9 mouse cellular contexts compared by ENCODE assay signal in genomic region chr11:87578963-87579601, GRCm38 (mm10). TPM values are rescaled to one million over a fixed set of nuclear protein-coding genes. Genes with fewer than 3 reads are reported as not detected.
DNase-seq lines count a peak whose midpoint lies in the region; ATAC-seq and TF ChIP-seq lines count a peak whose summit lies in the region.
"Had no signal": no experiment of that assay in that cellular context is flagged by ENCODE, and none has a peak within 500 bp of the region (broad histone marks: within the 10 kb centered on the region; RNA-seq: fewer than 3 reads in every experiment).

No protein-coding gene starts in this region.

- TF ChIP-seq CTCF in gastrocnemius, adult 2 months (IDR thresholded peaks at IDR 0.05) = no peak

- intact Hi-C loops in gastrocnemius, adult 2 months (cut with DNase I) = no loop called here
- intact Hi-C loops in heart, postnatal 25 days (cut with DNase I) = loop anchor here (5.0 kb wide), 1 partner anchor 52 kb away; no protein-coding TSS in a partner anchor
- intact Hi-C loops in gastrocnemius, postnatal 14 days (cut with DNase I; ENCODE audit: low total_unique reads) = no loop called here

- peak overlapping the region; percentile 97 for H3K4me2 ChIP-seq in limb, embryonic 11.5 days (ENCODE audit: low read depth, severe bottlenecking)
- H3K4me2 ChIP-seq in midbrain, embryonic 12.5 days (replicated peaks) = peak overlapping the region; percentile 72

- ATAC-seq in limb, embryonic 11.5 days (ENCODE audit: insufficient number of reproducible peaks, low FRiP score, low TSS enrichment, low read depth) = peak; percentile 29; the same call in 1 of the 2 replicates
- peak; percentile 55; the same call in 1 of the 2 replicates for ATAC-seq in midbrain, embryonic 12.5 days (ENCODE audit: low FRiP score, low read depth)

- 17% methylated on average over 10 of the region's 10 CpGs for WGBS in embryonic facial prominence, embryonic 10.5 days
- WGBS in limb, embryonic 11.5 days = 21% methylated on average over 10 of the region's 10 CpGs
- WGBS in midbrain, embryonic 12.5 days = 15% methylated on average over 9 of the region's 10 CpGs

- H3K36me3 ChIP-seq in embryonic facial prominence, embryonic 10.5 days (replicated peaks) = no peaks in the 10 kb centered on the region
- H3K36me3 ChIP-seq in limb, embryonic 11.5 days (ENCODE audit: control insufficient read depth, insufficient read depth, low read length) = no peaks in the 10 kb centered on the region
- no peaks in the 10 kb centered on the region for H3K36me3 ChIP-seq in midbrain, embryonic 12.5 days

- H3K4me3 ChIP-seq in gastrocnemius, adult 2 months = peak overlapping the region; percentile 92
- peak overlapping the region; percentile 72 for H3K4me3 ChIP-seq in embryonic facial prominence, embryonic 10.5 days
- peak overlapping the region; percentile 57 for H3K4me3 ChIP-seq in limb, embryonic 11.5 days (ENCODE audit: low read depth, low read length)
- peak overlapping the region; percentile 50 for H3K4me3 ChIP-seq in midbrain, embryonic 12.5 days

- H3K4me1 ChIP-seq in embryonic facial prominence, embryonic 10.5 days = peaks cover 44% of the 10 kb centered on the region
- peaks cover 12% of the 10 kb centered on the region; the same call in 1 of the 2 replicates for H3K4me1 ChIP-seq in limb, embryonic 11.5 days (ENCODE audit: control insufficient read depth, insufficient read depth, low read length)
- H3K4me1 ChIP-seq in midbrain, embryonic 12.5 days = peaks cover 22% of the 10 kb centered on the region

- DNase-seq in gastrocnemius, adult 2 months = no peak
- no peak for DNase-seq in gastrocnemius, adult 18-20 months (ENCODE audit: low spot score)
- DNase-seq in embryonic facial prominence, embryonic 10.5 days (ENCODE audit: low spot score) = peak; percentile 33
- peak; percentile 44 for DNase-seq in heart, postnatal 25 days (ENCODE audit: low spot score)
- no peak for DNase-seq in limb, embryonic 11.5 days (ENCODE audit: low spot score)
- DNase-seq in adrenal gland, adult 18-20 months (ENCODE audit: low spot score in 2 of 2) = no peak
- DNase-seq in gastrocnemius, postnatal 14 days = no peak

- 0 out of 2 replicates have a peak overlapping the region, but pooled peaks have one; percentile 63 for H3K9ac ChIP-seq in limb, embryonic 11.5 days (ENCODE audit: low read length)
- H3K9ac ChIP-seq in midbrain, embryonic 12.5 days (replicated peaks) = peak overlapping the region; percentile 56

- H3K27me3 ChIP-seq in embryonic facial prominence, embryonic 10.5 days (replicated peaks; ENCODE audit: low read depth, poor library complexity, severe bottlenecking) = peaks cover 43% of the 10 kb centered on the region
- H3K27me3 ChIP-seq in limb, embryonic 11.5 days (ENCODE audit: control insufficient read depth, insufficient read depth, low read length) = no peaks in the 10 kb centered on the region
- peaks cover 29% of the 10 kb centered on the region; the same call in 1 of the 2 replicates for H3K27me3 ChIP-seq in midbrain, embryonic 12.5 days

- peak overlapping the region; percentile 91 for H3K27ac ChIP-seq in gastrocnemius, adult 2 months
- no peak overlapping the region for H3K27ac ChIP-seq in embryonic facial prominence, embryonic 10.5 days (replicated peaks)
- no peak overlapping the region for H3K27ac ChIP-seq in limb, embryonic 11.5 days (replicated peaks; ENCODE audit: low read depth, low read length)
- H3K27ac ChIP-seq in midbrain, embryonic 12.5 days (replicated peaks) = no peak overlapping the region; the same call in 1 of the 2 replicates

- H3K9me3 ChIP-seq in embryonic facial prominence, embryonic 10.5 days = no peaks in the 10 kb centered on the region
- H3K9me3 ChIP-seq in limb, embryonic 11.5 days (ENCODE audit: control insufficient read depth, low read length) = no peaks in the 10 kb centered on the region
- no peaks in the 10 kb centered on the region for H3K9me3 ChIP-seq in midbrain, embryonic 12.5 days

RNA-seq across cellular contexts. Expression of gene Sept4, which starts 10.4 kb away (rescaled TPM):
- 10 to 100 TPM; 13.0 to 15.2 TPM for total RNA-seq in gastrocnemius, adult 2 months (2021)
- 10 to 100 TPM in 1 of 2 experiments, 1 to 10 TPM in 1; 9.8 to 12.1 TPM for total RNA-seq in gastrocnemius, adult 18-20 months (2021)
- polyA plus RNA-seq in embryonic facial prominence, embryonic 10.5 days (2016; fragmentation: Nextera tagmentation; extraction: Ambion mirVana) = 4.1 and 6.1 TPM in 2 replicates
- total RNA-seq in heart, postnatal 25 days (2021) = 10 to 100 TPM; 43.4 to 43.7 TPM
- 5.3 and 5.5 TPM in 2 replicates for polyA plus RNA-seq in limb, embryonic 11.5 days (2014; fragmentation: Nextera tagmentation; extraction: Ambion mirVana)
- 12.5 and 14.3 TPM in 2 replicates for polyA plus RNA-seq in midbrain, embryonic 12.5 days (2016; fragmentation: Nextera tagmentation; extraction: Ambion mirVana)
- 10 to 100 TPM; 39.9 to 63.2 TPM for total RNA-seq in adrenal gland, adult 18-20 months (2021)
- total RNA-seq in gastrocnemius, postnatal 14 days (2021) = 10 to 100 TPM; 41.2 TPM

RNA-seq across cellular contexts. Expression of gene Gm11492, which starts 12.6 kb away (rescaled TPM):
- not detected for total RNA-seq in gastrocnemius, adult 2 months (2021)
- not detected for total RNA-seq in gastrocnemius, adult 18-20 months (2021)
- polyA plus RNA-seq in embryonic facial prominence, embryonic 10.5 days (2016; fragmentation: Nextera tagmentation; extraction: Ambion mirVana) = not detected in 2 replicates
- total RNA-seq in heart, postnatal 25 days (2021) = not detected
- polyA plus RNA-seq in limb, embryonic 11.5 days (2014; fragmentation: Nextera tagmentation; extraction: Ambion mirVana) = not detected in 2 replicates
- polyA plus RNA-seq in midbrain, embryonic 12.5 days (2016; fragmentation: Nextera tagmentation; extraction: Ambion mirVana) = not detected in 2 replicates
- not detected for total RNA-seq in adrenal gland, adult 18-20 months (2021)
- not detected for total RNA-seq in gastrocnemius, postnatal 14 days (2021)
- polyA plus RNA-seq: large intestine, adult 2 months had no signal

RNA-seq across cellular contexts. Expression of gene Mtmr4, which starts 12.9 kb away (rescaled TPM):
- 10 to 100 TPM; 10.6 to 12.4 TPM for total RNA-seq in gastrocnemius, adult 2 months (2021)
- total RNA-seq in gastrocnemius, adult 18-20 months (2021) = 10 to 100 TPM in 1 of 2 experiments, 1 to 10 TPM in 1; 9.8 to 10.8 TPM
- 71.1 and 79.2 TPM in 2 replicates for polyA plus RNA-seq in embryonic facial prominence, embryonic 10.5 days (2016; fragmentation: Nextera tagmentation; extraction: Ambion mirVana)
- total RNA-seq in heart, postnatal 25 days (2021) = 10 to 100 TPM; 26.3 to 26.4 TPM
- 62.4 and 66.8 TPM in 2 replicates for polyA plus RNA-seq in limb, embryonic 11.5 days (2014; fragmentation: Nextera tagmentation; extraction: Ambion mirVana)
- polyA plus RNA-seq in midbrain, embryonic 12.5 days (2016; fragmentation: Nextera tagmentation; extraction: Ambion mirVana) = 76.9 and 87.9 TPM in 2 replicates
- total RNA-seq in adrenal gland, adult 18-20 months (2021) = 10 to 100 TPM; 25.6 to 29.7 TPM
- 10 to 100 TPM in 1 of 2 experiments, 1 to 10 TPM in 1; 9.5 to 12.4 TPM for total RNA-seq in gastrocnemius, postnatal 14 days (2021)

RNA-seq across cellular contexts. Expression of gene Hsf5, which starts 37.9 kb away (rescaled TPM):
- total RNA-seq in gastrocnemius, adult 2 months (2021) = not detected
- not detected for total RNA-seq in gastrocnemius, adult 18-20 months (2021)
- polyA plus RNA-seq in embryonic facial prominence, embryonic 10.5 days (2016; fragmentation: Nextera tagmentation; extraction: Ambion mirVana) = 0.27 and 0.41 TPM in 2 replicates
- total RNA-seq in heart, postnatal 25 days (2021) = not detected
- polyA plus RNA-seq in limb, embryonic 11.5 days (2014; fragmentation: Nextera tagmentation; extraction: Ambion mirVana) = 0.27 and 0.34 TPM in 2 replicates
- 0.36 and 0.38 TPM in 2 replicates for polyA plus RNA-seq in midbrain, embryonic 12.5 days (2016; fragmentation: Nextera tagmentation; extraction: Ambion mirVana)
- under 1 TPM; 0.06 to 0.07 TPM for total RNA-seq in adrenal gland, adult 18-20 months (2021)
- total RNA-seq in gastrocnemius, postnatal 14 days (2021) = not detected

Comparison
In these comparisons a context has a peak if more than half of its experiments do, and no peak if none do; other contexts are left out.
1. DNase-seq: peak in embryonic facial prominence, embryonic 10.5 days (single experiment) and heart, postnatal 25 days (single experiment); none in gastrocnemius, adult 2 months (single experiment), gastrocnemius, adult 18-20 months (single experiment), limb, embryonic 11.5 days (single experiment), adrenal gland, adult 18-20 months (0 of 2) and gastrocnemius, postnatal 14 days (single experiment).
2. Peak in every context shown above with its lines, with median percentiles within 50 percentile points of each other: H3K4me3 ChIP-seq.